Mouse (Mus musculus) C2C12 (cell line): ENCODE measurements around the gene Med11. TPM values are rescaled to one million over a fixed set of nuclear protein-coding genes. Genes with fewer than 3 reads are reported as not detected.

Experiments used
- H3K27me3 ChIP-seq: one replicate; pipeline ENCODE4 v1.6.1; 2011; ENCODE audit not compliant: control insufficient read depth, insufficient read depth, insufficient read length
- H3K36me3 ChIP-seq: one replicate; pipeline ENCODE4 v1.6.1; 2011; ENCODE audit not compliant: control insufficient read depth, insufficient read depth
- H3K4me3 ChIP-seq: one replicate; pipeline ENCODE4 v1.5.1; 2011; ENCODE audit warnings: mild to moderate bottlenecking, control low read depth; ENCODE audit not compliant: poor library complexity, insufficient read depth, severe bottlenecking
- H3K79me2 ChIP-seq: one replicate; pipeline ENCODE4 v1.6.1; 2011; ENCODE audit not compliant: control insufficient read depth, insufficient read depth
- H3K79me3 ChIP-seq: one replicate; pipeline ENCODE4 v1.6.1; 2011; ENCODE audit warnings: low read depth, control low read depth
- H3ac ChIP-seq: one replicate; pipeline ENCODE3; 2011; ENCODE audit warnings: low read depth; ENCODE audit not compliant: control insufficient read depth, insufficient read length
- CEBPB ChIP-seq: IDR thresholded peaks from one replicate; pipeline ENCODE4 v1.6.1; 2011; ENCODE audit warnings: low read depth, mild to moderate bottlenecking, control low read depth, moderate library complexity
- CTCF ChIP-seq: IDR thresholded peaks from one replicate; pipeline ENCODE4 v1.5.1; 2011; ENCODE audit not compliant: control insufficient read depth, insufficient read depth, insufficient read length
- FOSL1 ChIP-seq: IDR thresholded peaks from one replicate; pipeline ENCODE4 v1.8.0; 2011; ENCODE audit warnings: mild to moderate bottlenecking, low read length; ENCODE audit not compliant: poor library complexity, insufficient read depth, severe bottlenecking
- MAX ChIP-seq: IDR thresholded peaks from one replicate; pipeline ENCODE4 v1.6.1; 2011; ENCODE audit warnings: mild to moderate bottlenecking, control low read depth
- MYOD1 ChIP-seq: IDR thresholded peaks from one replicate; pipeline ENCODE4 v1.6.1; 2011; ENCODE audit warnings: low read depth; ENCODE audit not compliant: control insufficient read depth, insufficient read length
- MYOG ChIP-seq: IDR thresholded peaks from one replicate; pipeline ENCODE4 v1.6.1; 2011; ENCODE audit not compliant: control insufficient read depth, insufficient read length; ENCODE audit errors: extremely low read depth
- USF1 ChIP-seq: IDR thresholded peaks from one replicate; pipeline ENCODE4 v1.6.1; 2011; ENCODE audit warnings: low read depth, mild to moderate bottlenecking, control low read depth, moderate library complexity
- polyA plus RNA-seq: library from polyadenylated mRNA; unstranded; fragments of >200 nt; fragmentation: generic; extraction: Trizol; gene quantifications from one replicate; pipeline ENCODE4 v1.2.1, GENCODE M21; 2012; ENCODE audit warnings: missing spikeins

Gene Med11
- polyA plus RNA-seq, 1 experiment: 46.2 TPM

GRCm38 (mm10) chr11:70433569-70433943, 18.2 kb upstream of the Med11 start:
- no peak overlapping the region for H3ac ChIP-seq
- TF ChIP-seq CTCF (no peak), FOSL1 (no peak), MYOG (no peak), MAX (no peak), CEBPB (no peak), MYOD1 (no peak), USF1 (no peak)
- H3K79me2 ChIP-seq: peaks cover 24% of the 10 kb centered on the region
- peaks cover 25% of the 10 kb centered on the region for H3K36me3 ChIP-seq
- H3K27me3 ChIP-seq: no peaks in the 10 kb centered on the region
- peaks cover 13% of the 10 kb centered on the region for H3K79me3 ChIP-seq
- no peak overlapping the region for H3K4me3 ChIP-seq

DNA sequence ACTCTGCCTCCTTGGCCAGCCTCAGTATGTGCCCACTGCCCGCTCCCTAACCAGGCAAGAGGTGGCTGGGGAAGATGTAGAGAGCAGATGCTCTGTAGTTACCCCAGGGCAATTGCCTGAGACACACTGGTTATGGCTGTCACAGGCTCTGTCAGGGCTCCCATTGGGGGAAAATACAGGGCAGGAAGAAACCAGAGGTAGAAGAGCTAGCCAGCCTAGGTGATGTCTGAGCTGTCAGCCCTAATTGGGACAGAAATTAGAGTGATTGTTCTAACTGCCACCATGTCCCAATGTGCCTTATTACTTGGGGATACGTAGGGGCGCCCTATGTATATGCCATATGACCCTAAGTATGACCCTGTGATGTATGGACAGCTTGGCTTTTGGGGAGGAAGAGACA, 17.8 kb upstream of the Med11 start:
- Histone ChIP-seq H3ac (no peak overlapping the region), H3K4me3 (no peak overlapping the region), H3K36me3 (peaks cover 25% of the 10 kb centered on the region), H3K79me3 (peaks cover 13% of the 10 kb centered on the region), H3K27me3 (no peaks in the 10 kb centered on the region), H3K79me2 (peaks cover 24% of the 10 kb centered on the region)
- TF ChIP-seq USF1 (no peak), FOSL1 (no peak), MAX (no peak), MYOG (no peak), MYOD1 (no peak), CTCF (no peak), CEBPB (no peak)

DNA sequence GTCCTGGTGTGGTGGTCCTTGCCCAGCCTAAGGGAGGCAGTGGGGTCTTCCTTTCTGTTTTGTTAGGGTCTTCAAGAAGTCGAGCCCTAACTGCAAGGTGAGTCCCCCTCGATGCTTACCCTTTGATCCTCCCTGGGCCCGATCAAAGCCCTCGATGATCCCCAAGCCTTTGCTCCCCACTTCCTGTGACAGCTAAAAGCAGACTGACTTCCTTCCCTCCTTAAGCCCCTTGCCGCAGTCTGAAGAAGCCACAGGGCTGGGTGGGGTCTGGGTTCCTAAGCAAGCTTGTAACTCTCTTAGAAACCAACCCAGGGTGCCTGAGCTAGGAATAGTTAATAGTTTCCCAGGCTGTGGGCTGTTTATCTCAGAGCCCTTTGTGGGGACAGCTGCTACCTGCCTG, 16.2 kb upstream of the Med11 start:
- peaks cover 24% of the 10 kb centered on the region for H3K79me2 ChIP-seq
- no peak overlapping the region for H3ac ChIP-seq
- no peak overlapping the region for H3K4me3 ChIP-seq
- H3K27me3 ChIP-seq: no peaks in the 10 kb centered on the region
- TF ChIP-seq FOSL1: no peak
- TF ChIP-seq MYOG: no peak
- TF ChIP-seq CTCF: no peak
- TF ChIP-seq MAX: no peak
- no peak for TF ChIP-seq MYOD1
- no peak for TF ChIP-seq CEBPB
- no peak for TF ChIP-seq USF1
- peaks cover 13% of the 10 kb centered on the region for H3K79me3 ChIP-seq
- H3K36me3 ChIP-seq: peaks cover 39% of the 10 kb centered on the region

- H3ac ChIP-seq: no peak overlapping the region
- H3K79me2 ChIP-seq: peaks cover 24% of the 10 kb centered on the region
- peaks cover 13% of the 10 kb centered on the region for H3K79me3 ChIP-seq
- no peak for TF ChIP-seq MYOD1
- H3K4me3 ChIP-seq: no peak overlapping the region
- no peaks in the 10 kb centered on the region for H3K27me3 ChIP-seq
- peaks cover 45% of the 10 kb centered on the region for H3K36me3 ChIP-seq
Measured at GRCm38 (mm10) chr11:70437426-70437825, 14.3 kb upstream of the Med11 start.

DNA sequence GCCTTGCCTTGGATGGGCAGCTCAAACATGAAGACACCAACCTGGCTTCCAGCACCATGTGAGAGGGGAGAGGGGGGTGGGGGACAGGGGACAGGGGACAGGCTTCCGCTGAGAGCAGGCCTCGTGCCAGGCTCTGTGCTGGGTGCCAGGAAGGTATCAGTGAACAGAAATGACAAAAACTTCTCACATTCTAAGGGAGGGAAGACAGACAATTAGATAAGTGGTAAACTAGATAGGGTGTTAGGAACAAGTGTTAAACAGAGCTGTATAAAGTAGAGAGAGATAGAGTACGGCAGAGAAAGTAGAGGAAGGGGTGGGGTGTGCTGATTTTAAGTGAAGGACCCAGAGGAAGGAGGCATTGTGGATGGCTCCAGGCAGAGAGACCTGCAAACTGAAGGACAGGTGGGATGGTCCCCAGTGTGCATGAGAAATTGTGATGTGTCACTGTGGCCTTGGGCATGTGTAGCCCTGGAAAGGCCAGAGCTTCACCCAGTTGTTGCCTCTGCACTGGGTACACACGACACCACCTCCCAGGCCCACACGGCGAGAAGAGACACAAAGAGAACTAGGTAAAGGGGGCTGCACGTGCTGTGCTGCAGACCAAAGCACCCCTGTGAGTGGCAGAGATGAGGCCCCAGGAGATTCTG, 12.9 kb upstream of the Med11 start:
- Histone ChIP-seq H3K36me3 (peaks cover 45% of the 10 kb centered on the region), H3K79me2 (peaks cover 12% of the 10 kb centered on the region)

GRCm38 (mm10) chr11:70440637-70441036, 11.1 kb upstream of the Med11 start:
- Histone ChIP-seq H3K79me2 (no peaks in the 10 kb centered on the region), H3K27me3 (no peaks in the 10 kb centered on the region), H3K79me3 (no peaks in the 10 kb centered on the region), H3ac (no peak overlapping the region), H3K36me3 (peaks cover 43% of the 10 kb centered on the region), H3K4me3 (no peak overlapping the region)
- TF ChIP-seq CEBPB (no peak), MYOG (no peak), FOSL1 (no peak), MYOD1 (no peak), CTCF (no peak), MAX (no peak), USF1 (no peak)

More for the DNA sequence above, 12.9 kb upstream of the Med11 start:
- peaks cover 8% of the 10 kb centered on the region for H3K79me3 ChIP-seq
- no peaks in the 10 kb centered on the region for H3K27me3 ChIP-seq
- TF ChIP-seq CTCF (no peak), MAX (no peak), USF1 (no peak), CEBPB (no peak), FOSL1 (no peak), MYOG (no peak), MYOD1 (no peak)
- no peak overlapping the region for H3K4me3 ChIP-seq
- H3ac ChIP-seq: no peak overlapping the region
